Mouse (Mus musculus): ENCODE measurements at regions not wholly inside any gene's neighbourhood (a gene's known extent, or its start where the extent isn't known, plus 50 kb on each side); places are given as distances from the start of the nearest gene placed in this dataset.

- no peak for DNase-seq
Observed at GRCm38 (mm10) chr9:73331066-73331465, 217.8 kb downstream of the Rsl24d1 start.

- DNase-seq: no peak
Observed at GRCm38 (mm10) chr9:73336039-73336438, 222.8 kb downstream of the Rsl24d1 start.

- no peak for DNase-seq
Observed at GRCm38 (mm10) chr9:73337045-73337740, 224.0 kb downstream of the Rsl24d1 start.

GRCm38 (mm10) chr9:73355876-73356275, 242.7 kb downstream of the Rsl24d1 start:
- DNase-seq: no peak

- DNase-seq: no peak
Observed at GRCm38 (mm10) chr9:73358968-73359367, 245.7 kb downstream of the Rsl24d1 start.

- DNase-seq: no peak
Observed at GRCm38 (mm10) chr9:73380768-73381167, 267.5 kb downstream of the Rsl24d1 start.

- DNase-seq: no peak
Observed at GRCm38 (mm10) chr9:73392036-73392435, 278.8 kb downstream of the Rsl24d1 start.

- no peak for DNase-seq
Observed at GRCm38 (mm10) chr9:73413367-73413930, 300.2 kb downstream of the Rsl24d1 start.

- DNase-seq: no peak
Observed at GRCm38 (mm10) chr9:73416084-73416777, 303.0 kb downstream of the Rsl24d1 start.

Measured in cerebellum, postnatal 25 days (tissue).